Mouse (Mus musculus): ENCODE data around the gene Pfdn5. TPM values are rescaled to one million over a fixed set of nuclear protein-coding genes. Genes with fewer than 3 reads are reported as not detected.

The Pfdn5 gene
- total and polyA plus RNA-seq, 3 experiments, result 302 to 7,439 (median 465) TPM

GRCm38 (mm10) chr15:102315292-102315691 lies 10.6 kb upstream of the Pfdn5 start:
- TF ChIP-seq ETS1 (IDR thresholded peaks at IDR 0.05; ENCODE audit: low read depth, low read length), result no peak
- no peak for TF ChIP-seq NRF1 (IDR thresholded peaks at IDR 0.05; ENCODE audit: insufficient read depth, low read depth, low read length, poor library complexity, severe bottlenecking)
- TF ChIP-seq EP300 (IDR thresholded peaks at IDR 0.05; ENCODE audit: low read depth in 1 of 2, low read length in 2 of 2), result no peak
- no peak for TF ChIP-seq GABPA (IDR thresholded peaks at IDR 0.05; ENCODE audit: low read depth, low read length)
- no peak for TF ChIP-seq MYC (IDR thresholded peaks at IDR 0.05; ENCODE audit: low read depth, low read length)
- TF ChIP-seq MYB (IDR thresholded peaks at IDR 0.05; ENCODE audit: low read depth, low read length), result no peak
- TF ChIP-seq ELF1 (IDR thresholded peaks at IDR 0.05; ENCODE audit: low read depth, low read length), result no peak
- TF ChIP-seq KAT2A (conservative IDR thresholded peaks at IDR 0.05; ENCODE audit: low read depth, low read length), result no peak
- TF ChIP-seq TAL1 (IDR thresholded peaks at IDR 0.05; ENCODE audit: low read length), result no peak
- no peak for TF ChIP-seq HCFC1 (IDR thresholded peaks at IDR 0.05; ENCODE audit: low read depth, low read length)
- no peak for TF ChIP-seq JUND (IDR thresholded peaks at IDR 0.05; ENCODE audit: low read depth, low read length)
- no peak for TF ChIP-seq USF2 (IDR thresholded peaks at IDR 0.05; ENCODE audit: borderline replicate concordance in 1 of 2, insufficient read depth in 1 of 2, low read depth in 1 of 2, low read length in 2 of 2)
- no peak for TF ChIP-seq BHLHE40 (IDR thresholded peaks at IDR 0.05; ENCODE audit: borderline replicate concordance, low read depth, low read length)
- no peak for TF ChIP-seq MEF2A (IDR thresholded peaks at IDR 0.05; ENCODE audit: extremely low read depth, insufficient replicate concordance, low read depth, low read length, poor library complexity, severe bottlenecking)
- TF ChIP-seq SMC3 (IDR thresholded peaks at IDR 0.05; ENCODE audit: low read depth, low read length), result no peak
- TF ChIP-seq ZNF384 (IDR thresholded peaks at IDR 0.05; ENCODE audit: low read depth, low read length), result no peak
- TF ChIP-seq CHD2 (IDR thresholded peaks at IDR 0.05; ENCODE audit: low read length), result no peak
- no peak for TF ChIP-seq SIN3A (IDR thresholded peaks at IDR 0.05; ENCODE audit: low read length)
- Histone ChIP-seq H3K9me3 (replicated peaks; ENCODE audit: insufficient read depth, low read length) (no peaks in the 10 kb centered on the region), H3K27me3 (ENCODE audit: control insufficient read depth in 1 of 2, insufficient read depth in 2 of 2, low read length in 2 of 2) (no peaks in the 10 kb centered on the region), H3K4me3 (ENCODE audit: control insufficient read depth in 1 of 2, insufficient read depth in 1 of 2, low read depth in 2 of 2, low read length in 2 of 2) (no peak overlapping the region), H3K79me2 (ENCODE audit: control insufficient read depth, insufficient read depth, low read length, poor library complexity) (no peaks in the 10 kb centered on the region), H3K9ac (ENCODE audit: control insufficient read depth, low read depth, low read length, poor library complexity, severe bottlenecking) (no peak overlapping the region), H3K27ac (ENCODE audit: control insufficient read depth, low read depth, low read length) (no peak overlapping the region), H3K4me1 (ENCODE audit: control insufficient read depth in 1 of 2, insufficient read depth in 2 of 2, low read length in 2 of 2) (peaks cover 5% of the 10 kb centered on the region in 2 experiments), H3K36me3 (ENCODE audit: control insufficient read depth in 1 of 2, insufficient read depth in 2 of 2, low read length in 2 of 2) (peaks cover 8 to 37% of the 10 kb centered on the region in 2 experiments)
- DNase-seq (ENCODE audit: low read depth, low spot score), result no peak

GRCm38 (mm10) chr15:102316263-102316662 lies 9.7 kb upstream of the Pfdn5 start:
- Histone ChIP-seq H3K36me3 (ENCODE audit: control insufficient read depth in 1 of 2, insufficient read depth in 2 of 2, low read length in 2 of 2) (peaks cover 6 to 30% of the 10 kb centered on the region in 2 experiments), H3K79me2 (ENCODE audit: control insufficient read depth, insufficient read depth, low read length, poor library complexity) (no peaks in the 10 kb centered on the region), H3K4me3 (ENCODE audit: control insufficient read depth in 1 of 2, insufficient read depth in 1 of 2, low read depth in 2 of 2, low read length in 2 of 2) (no peak overlapping the region), H3K4me1 (ENCODE audit: control insufficient read depth in 1 of 2, insufficient read depth in 2 of 2, low read length in 2 of 2) (peaks cover 2 to 4% of the 10 kb centered on the region in 2 experiments), H3K27ac (ENCODE audit: control insufficient read depth, low read depth, low read length) (no peak overlapping the region), H3K9ac (ENCODE audit: control insufficient read depth, low read depth, low read length, poor library complexity, severe bottlenecking) (no peak overlapping the region), H3K27me3 (ENCODE audit: control insufficient read depth in 1 of 2, insufficient read depth in 2 of 2, low read length in 2 of 2) (no peaks in the 10 kb centered on the region), H3K9me3 (replicated peaks; ENCODE audit: insufficient read depth, low read length) (no peaks in the 10 kb centered on the region)
- TF ChIP-seq SMC3 (IDR thresholded peaks at IDR 0.05; ENCODE audit: low read depth, low read length) (peak; percentile 91), CHD2 (IDR thresholded peaks at IDR 0.05; ENCODE audit: low read length) (no peak), ZC3H11A (IDR thresholded peaks at IDR 0.05; ENCODE audit: low read depth, low read length) (peak; percentile 58), MAX (IDR thresholded peaks at IDR 0.05; ENCODE audit: low read length) (no peak), RAD21 (IDR thresholded peaks at IDR 0.05; ENCODE audit: low read depth, low read length) (peak; percentile 62), CTCF (IDR thresholded peaks at IDR 0.05 in 2 of 3, conservative IDR thresholded peaks at IDR 0.05 in 1 of 3; ENCODE audit: control insufficient read depth in 1 of 3, insufficient read depth in 1 of 3, low read depth in 2 of 3, low read length in 3 of 3, poor library complexity in 1 of 3, severe bottlenecking in 1 of 3) (peak; percentile 79 to 89 (median 87)), USF2 (IDR thresholded peaks at IDR 0.05; ENCODE audit: borderline replicate concordance in 1 of 2, insufficient read depth in 1 of 2, low read depth in 1 of 2, low read length in 2 of 2) (no peak), GATA1 (IDR thresholded peaks at IDR 0.05; ENCODE audit: low read depth, low read length) (no peak), EP300 (IDR thresholded peaks at IDR 0.05; ENCODE audit: low read depth in 1 of 2, low read length in 2 of 2) (no peak), MAFK (IDR thresholded peaks at IDR 0.05; ENCODE audit: borderline replicate concordance, low read depth, low read length) (no peak)
- DNase-seq (ENCODE audit: low read depth, low spot score), result peak; percentile 83

Data from MEL (cell line).